Mouse (Mus musculus) kidney, adult 2 months (tissue): ENCODE measurements around the gene Ceacam18.

Source experiments
- CTCF ChIP-seq: fragments of 200-500 bp; conservative IDR thresholded peaks from 2 replicates; pipeline ENCODE4 v1.5.1; 2011; ENCODE audit warnings: low read depth, mild to moderate bottlenecking, control low read depth, low read length, moderate library complexity, mixed read lengths; ENCODE audit not compliant: insufficient read depth, insufficient read length
- POLR2A ChIP-seq: fragments of 200-500 bp; IDR thresholded peaks from one replicate; pipeline ENCODE4 v1.6.1; 2011; ENCODE audit warnings: low read depth, low read length, control low read depth

- TF ChIP-seq POLR2A: no peak
- peak; percentile 75 for TF ChIP-seq CTCF
Observed at GRCm38 (mm10) chr7:43680960-43681359, 46.5 kb downstream of the Ceacam18 start.
